Mouse (Mus musculus): ENCODE measurements around the gene Zfp185. TPM values are rescaled to one million over a fixed set of nuclear protein-coding genes. Genes with fewer than 3 reads are reported as not detected.
"Not testable (repeated sequence)": the region's sequence is repeated elsewhere in the genome, so short reads cannot be mapped to it uniquely, and the experiment has no call there.

Zfp185 gene
- total RNA-seq, 1 experiment from 2014 or later: not detected

- peak; percentile 98 for ATAC-seq (replicated peaks; ENCODE audit: low read depth, poor library complexity, severe bottlenecking)
These were observed 66.9 kb downstream of the Zfp185 start for GRCm38 (mm10) chrX:73053860-73054563.

- no peak for ATAC-seq (replicated peaks; ENCODE audit: low read depth, poor library complexity, severe bottlenecking)
These were observed 74.4 kb downstream of the Zfp185 start for GRCm38 (mm10) chrX:73061528-73061927.

- ATAC-seq (replicated peaks; ENCODE audit: low read depth, poor library complexity, severe bottlenecking): peak; percentile 32; the same call in 1 of the 2 replicates
These were observed 75.2 kb downstream of the Zfp185 start for GRCm38 (mm10) chrX:73062323-73062722.

- no peak for ATAC-seq (replicated peaks; ENCODE audit: low read depth, poor library complexity, severe bottlenecking)
These were observed 76.6 kb downstream of the Zfp185 start for GRCm38 (mm10) chrX:73063512-73064414.

- ATAC-seq (replicated peaks; ENCODE audit: low read depth, poor library complexity, severe bottlenecking): no peak
These were observed 77.3 kb downstream of the Zfp185 start, which contains the start of gene Pnma3 for GRCm38 (mm10) chrX:73064415-73064793. TSS of gene Pnma3 (plus strand) at chrX:73064787.

- ATAC-seq (replicated peaks; ENCODE audit: low read depth, poor library complexity, severe bottlenecking): not testable (repeated sequence)
These were observed 79.7 kb downstream of the Zfp185 start for GRCm38 (mm10) chrX:73066765-73067312.

Other genes starting within 250 kb of the Zfp185 start
- not detected in 2 replicates for gene Gabrq, start 162.2 kb upstream of the Zfp185 start, total RNA-seq (2017)
- 112 and 130 TPM in 2 replicates for gene Cetn2, start 68.9 kb upstream of the Zfp185 start, total RNA-seq (2017)
- gene Nsdhl, start 68.8 kb upstream of the Zfp185 start, total RNA-seq (2017): 13.9 and 14.2 TPM in 2 replicates
- not detected in 2 replicates for gene Pnma5, start 49.8 kb downstream of the Zfp185 start, total RNA-seq (2017)
- not detected in 2 replicates for gene Pnma3, start 77.4 kb downstream of the Zfp185 start, total RNA-seq (2017)
- gene Xlr4a, start 95.1 kb downstream of the Zfp185 start, total RNA-seq (2017): 11.7 and 42.1 TPM in 2 replicates
- gene Xlr3a, start 109.8 kb downstream of the Zfp185 start, total RNA-seq (2017): 4.1 and 8.2 TPM in 2 replicates
- gene Gm14685, start 129.7 kb downstream of the Zfp185 start, total RNA-seq (2017): not detected in 2 replicates
- gene Xlr5b, start 161.5 kb downstream of the Zfp185 start, total RNA-seq (2017): not detected in 2 replicates
- not detected in 2 replicates for gene DXBay18, start 162.1 kb downstream of the Zfp185 start, total RNA-seq (2017)
- 1.1 TPM in 1 of 2 replicates, not detected in the other for gene Spin2d, start 189.7 kb downstream of the Zfp185 start, total RNA-seq (2017)
- 3.2 and 7.7 TPM in 2 replicates for gene Xlr3b, start 204.9 kb downstream of the Zfp185 start, total RNA-seq (2017)
- 20.1 and 36.6 TPM in 2 replicates for gene Xlr4b, start 227.0 kb downstream of the Zfp185 start, total RNA-seq (2017)
- 4.7 and 7.4 TPM in 2 replicates for gene F8a, start 241.0 kb downstream of the Zfp185 start, total RNA-seq (2017)